Mouse (Mus musculus) megakaryocyte, embryonic 14.5 days (primary cell): ENCODE data around the gene Nudt15.

ENCODE experiments used
- FLI1 ChIP-seq: IDR thresholded peaks from 2 replicates; pipeline ENCODE4 v1.6.1; 2012; ENCODE audit warnings: low read length, inconsistent platforms, mixed read lengths
- GATA1 ChIP-seq: IDR thresholded peaks from 3 replicates; pipeline ENCODE4 v1.6.1; 2012; ENCODE audit warnings: mixed read lengths, low read length, inconsistent platforms, borderline replicate concordance

DNA sequence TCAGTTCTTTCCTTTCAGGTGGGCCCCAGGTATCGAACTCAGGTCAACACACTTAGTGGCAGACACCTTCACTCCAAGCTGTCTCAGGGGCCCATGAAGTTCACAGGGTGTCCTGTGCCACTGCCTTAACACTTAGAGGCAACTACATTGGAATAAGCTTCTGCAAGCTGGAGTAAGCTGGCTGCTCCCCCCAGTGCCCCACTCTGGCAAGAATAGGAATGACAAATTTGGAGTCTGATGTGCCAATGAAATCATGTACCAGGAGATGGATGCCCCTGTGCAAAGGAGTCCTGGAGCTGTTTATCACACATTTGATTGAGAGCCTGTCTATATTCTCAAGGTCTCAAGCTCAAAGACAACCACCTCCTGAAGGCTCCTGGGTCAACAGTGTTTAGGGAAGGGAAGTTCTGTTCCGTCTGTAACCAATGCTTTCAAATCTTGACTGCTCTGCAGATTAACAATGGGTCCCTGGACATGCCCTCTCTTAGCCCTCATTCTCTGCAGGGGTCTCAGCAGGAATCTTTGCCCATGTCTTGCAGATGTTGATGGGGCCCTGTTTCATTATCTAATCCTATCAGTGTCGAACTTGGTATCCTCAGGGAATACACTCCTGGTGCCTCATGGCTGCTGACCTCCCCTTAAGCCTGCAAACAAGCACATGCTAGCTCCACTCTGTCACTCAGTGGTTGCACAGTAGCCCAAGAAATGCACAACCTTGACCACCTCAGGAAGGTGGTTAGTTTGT is 63.5 kb downstream of the Nudt15 start:
- TF ChIP-seq FLI1: no peak
- TF ChIP-seq GATA1: no peak
